Mouse (Mus musculus): ENCODE measurements around the gene Ppy. TPM values are rescaled to one million over a fixed set of nuclear protein-coding genes. Genes with fewer than 3 reads are reported as not detected.

Gene Ppy
- polyA plus RNA-seq, 2 experiments = not detected

GRCm38 (mm10) chr11:102061236-102061940, 39.7 kb downstream of the Ppy start:
- DNase-seq (ENCODE audit: low read depth in 3 of 3, low spot score in 3 of 3) (peak; percentile 48 to 63 (median 55)), ATAC-seq (ENCODE audit: insufficient read depth) (peak; percentile 50; the same call in 1 of the 2 replicates)
- 8% methylated on average over 23 of the region's 23 CpGs for WGBS (ENCODE audit: insufficient replicate concordance)
- Histone ChIP-seq H3K9ac (replicated peaks) (no peak overlapping the region), H3K27me3 (ENCODE audit: control insufficient read depth, insufficient read depth, low read length) (no peaks in the 10 kb centered on the region), H3K27ac (no peak overlapping the region), H3K4me1 (replicated peaks; ENCODE audit: control insufficient read depth in 2 of 2, insufficient read depth in 2 of 2, low read length in 1 of 2) (peaks cover 0 to 7% of the 10 kb centered on the region in 2 experiments; a peak in 2 of 4 replicates), H3K9me3 (ENCODE audit: control insufficient read depth, low read length) (no peaks in the 10 kb centered on the region), H3K36me3 (replicated peaks; ENCODE audit: control insufficient read depth, insufficient read depth, low read depth) (peaks cover 20% of the 10 kb centered on the region), H3K4me3 (ENCODE audit: insufficient read depth in 1 of 2, low read depth in 2 of 2, low read length in 2 of 2) (peak overlapping the region in 1 of 2 experiments; percentile 26; a peak in 2 of 4 replicates), H3K4me2 (ENCODE audit: low read depth) (peak overlapping the region; percentile 48)
- TF ChIP-seq EP300 (IDR thresholded peaks at IDR 0.05; ENCODE audit: low read depth) = no peak
- TF ChIP-seq CTCF (IDR thresholded peaks at IDR 0.05; ENCODE audit: low read depth) = peak; percentile 98

DNA sequence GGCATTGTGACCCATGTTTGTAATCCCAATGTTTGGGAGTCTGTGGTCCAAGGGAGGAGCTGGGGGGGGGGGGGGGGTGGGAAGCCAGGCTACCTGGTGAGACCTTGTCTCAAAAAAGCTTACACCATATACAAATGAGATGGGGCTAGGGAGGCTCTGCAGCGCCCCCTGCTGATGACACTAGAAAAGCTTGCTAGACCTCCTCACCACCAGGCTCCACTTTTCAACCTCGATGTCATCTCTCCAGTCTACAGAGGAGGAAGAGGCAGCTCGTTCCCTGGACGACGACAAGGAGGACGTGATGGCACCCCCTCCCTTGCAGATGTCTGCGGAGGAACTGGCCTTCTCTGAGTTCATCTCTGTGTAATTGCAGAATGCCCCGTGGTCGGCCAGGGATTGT, 47.3 kb downstream of the Ppy start:
- no peak overlapping the region for H3K27ac ChIP-seq
- no peak for TF ChIP-seq EP300 (IDR thresholded peaks at IDR 0.05; ENCODE audit: low read depth)
- peak; percentile 81 for TF ChIP-seq CTCF (IDR thresholded peaks at IDR 0.05; ENCODE audit: low read depth)
- no peak overlapping the region for H3K4me2 ChIP-seq (ENCODE audit: low read depth)
- peaks cover 1% of the 10 kb centered on the region; the same call in 1 of the 2 replicates for H3K36me3 ChIP-seq (replicated peaks; ENCODE audit: control insufficient read depth, insufficient read depth, low read depth)
- no peaks in the 10 kb centered on the region for H3K9me3 ChIP-seq (ENCODE audit: control insufficient read depth, low read length)
- no peaks in the 10 kb centered on the region for H3K27me3 ChIP-seq (ENCODE audit: control insufficient read depth, insufficient read depth, low read length)
- WGBS (ENCODE audit: insufficient replicate concordance) = 24% methylated on average over 9 of the region's 9 CpGs
- ATAC-seq (ENCODE audit: insufficient read depth) = no peak
- H3K4me1 ChIP-seq (replicated peaks; ENCODE audit: control insufficient read depth in 2 of 2, insufficient read depth in 2 of 2, low read length in 1 of 2) = no peaks in the 10 kb centered on the region
- peak in 2 of 3 experiments; percentile 19 to 47 for DNase-seq (ENCODE audit: low read depth in 3 of 3, low spot score in 3 of 3)
- H3K4me3 ChIP-seq (ENCODE audit: insufficient read depth in 1 of 2, low read depth in 2 of 2, low read length in 2 of 2) = no peak overlapping the region
- H3K9ac ChIP-seq (replicated peaks) = no peak overlapping the region

DNA sequence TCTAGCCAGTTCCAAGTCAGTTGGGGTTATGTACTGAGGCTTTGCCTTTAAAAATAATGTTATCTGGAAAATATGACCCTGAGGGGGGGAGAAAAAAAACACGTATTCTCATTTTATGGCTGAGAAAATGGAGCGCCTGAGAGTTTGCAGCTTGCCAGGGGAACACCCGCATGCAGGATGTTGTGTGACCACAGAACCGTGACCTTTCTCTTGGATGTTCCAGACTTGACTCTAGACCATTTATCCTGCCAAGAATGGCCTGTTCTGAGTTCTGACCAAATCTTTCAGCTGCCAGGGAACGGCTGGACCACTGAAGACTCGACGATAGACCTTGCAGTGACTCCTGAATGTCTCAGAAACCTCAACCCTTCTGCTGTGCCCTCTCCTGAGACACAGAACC, 47.9 kb downstream of the Ppy start:
- no peaks in the 10 kb centered on the region for H3K9me3 ChIP-seq (ENCODE audit: control insufficient read depth, low read length)
- H3K4me1 ChIP-seq (replicated peaks; ENCODE audit: control insufficient read depth in 2 of 2, insufficient read depth in 2 of 2, low read length in 1 of 2) = no peaks in the 10 kb centered on the region
- no peak for DNase-seq (ENCODE audit: low read depth in 3 of 3, low spot score in 3 of 3)
- H3K36me3 ChIP-seq (replicated peaks; ENCODE audit: control insufficient read depth, insufficient read depth, low read depth) = no peaks in the 10 kb centered on the region
- H3K4me2 ChIP-seq (ENCODE audit: low read depth) = no peak overlapping the region
- no peak overlapping the region for H3K4me3 ChIP-seq (ENCODE audit: insufficient read depth in 1 of 2, low read depth in 2 of 2, low read length in 2 of 2)
- H3K27ac ChIP-seq = no peak overlapping the region
- no peak for ATAC-seq (ENCODE audit: insufficient read depth)
- TF ChIP-seq EP300 (IDR thresholded peaks at IDR 0.05; ENCODE audit: low read depth) = no peak
- no peak overlapping the region for H3K9ac ChIP-seq (replicated peaks)
- H3K27me3 ChIP-seq (ENCODE audit: control insufficient read depth, insufficient read depth, low read length) = no peaks in the 10 kb centered on the region
- 59% methylated on average over 7 of the region's 7 CpGs for WGBS (ENCODE audit: insufficient replicate concordance)

GRCm38 (mm10) chr11:102052697-102053096, 48.4 kb downstream of the Ppy start:
- Histone ChIP-seq H3K4me3 (ENCODE audit: insufficient read depth in 1 of 2, low read depth in 2 of 2, low read length in 2 of 2) (no peak overlapping the region), H3K36me3 (replicated peaks; ENCODE audit: control insufficient read depth, insufficient read depth, low read depth) (no peaks in the 10 kb centered on the region), H3K4me2 (ENCODE audit: low read depth) (no peak overlapping the region), H3K27me3 (ENCODE audit: control insufficient read depth, insufficient read depth, low read length) (no peaks in the 10 kb centered on the region), H3K9ac (replicated peaks) (no peak overlapping the region), H3K27ac (no peak overlapping the region), H3K4me1 (replicated peaks; ENCODE audit: control insufficient read depth in 2 of 2, insufficient read depth in 2 of 2, low read length in 1 of 2) (no peaks in the 10 kb centered on the region), H3K9me3 (ENCODE audit: control insufficient read depth, low read length) (no peaks in the 10 kb centered on the region)
- DNase-seq (ENCODE audit: low read depth in 3 of 3, low spot score in 3 of 3) = no peak
- ATAC-seq (ENCODE audit: insufficient read depth) = no peak
- TF ChIP-seq EP300 (IDR thresholded peaks at IDR 0.05; ENCODE audit: low read depth) (no peak), CTCF (IDR thresholded peaks at IDR 0.05; ENCODE audit: low read depth) (no peak)
- 75% methylated on average over 12 of the region's 12 CpGs for WGBS (ENCODE audit: insufficient replicate concordance)

DNA sequence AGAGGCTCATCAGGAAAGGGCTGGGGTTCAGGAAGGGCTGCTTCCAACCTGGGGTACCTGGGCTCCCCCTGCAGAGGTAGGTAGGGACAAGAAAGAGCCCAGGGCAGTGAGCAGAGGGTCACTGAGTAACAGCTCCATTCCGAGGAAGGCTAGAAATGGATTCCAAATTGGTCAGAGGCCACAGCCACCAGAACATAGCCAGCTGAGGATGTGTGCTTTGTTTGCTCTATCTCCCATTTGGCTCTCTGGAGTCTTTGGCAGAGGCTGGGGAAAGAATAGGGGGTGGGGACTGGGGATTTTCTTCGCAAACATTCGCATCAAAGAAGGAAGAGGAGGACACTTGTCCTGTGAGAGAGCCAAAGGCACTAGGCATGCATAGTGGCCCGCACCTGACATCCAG, 49.2 kb downstream of the Ppy start:
- ATAC-seq (ENCODE audit: insufficient read depth) (no peak), DNase-seq (ENCODE audit: low read depth in 3 of 3, low spot score in 3 of 3) (no peak)
- no peaks in the 10 kb centered on the region for H3K9me3 ChIP-seq (ENCODE audit: control insufficient read depth, low read length)
- H3K9ac ChIP-seq (replicated peaks) = no peak overlapping the region
- H3K4me3 ChIP-seq (ENCODE audit: insufficient read depth in 1 of 2, low read depth in 2 of 2, low read length in 2 of 2) = no peak overlapping the region
- H3K27ac ChIP-seq = no peak overlapping the region
- H3K36me3 ChIP-seq (replicated peaks; ENCODE audit: control insufficient read depth, insufficient read depth, low read depth) = no peaks in the 10 kb centered on the region
- H3K4me2 ChIP-seq (ENCODE audit: low read depth) = no peak overlapping the region
- WGBS (ENCODE audit: insufficient replicate concordance) = 51% methylated on average over 4 of the region's 4 CpGs
- TF ChIP-seq EP300 (IDR thresholded peaks at IDR 0.05; ENCODE audit: low read depth) = no peak
- no peak for TF ChIP-seq CTCF (IDR thresholded peaks at IDR 0.05; ENCODE audit: low read depth)
- no peaks in the 10 kb centered on the region for H3K27me3 ChIP-seq (ENCODE audit: control insufficient read depth, insufficient read depth, low read length)
- no peaks in the 10 kb centered on the region for H3K4me1 ChIP-seq (replicated peaks; ENCODE audit: control insufficient read depth in 2 of 2, insufficient read depth in 2 of 2, low read length in 1 of 2)

Measured in liver, embryonic 14.5 days (tissue).